Mouse (Mus musculus) neural tube, embryonic 12.5 days (tissue): Measurements from ENCODE around the gene Zfp846. TPM values are rescaled to one million over a fixed set of nuclear protein-coding genes. Genes with fewer than 3 reads are reported as not detected.

Source experiments
- ATAC-seq: fragments of 200-750 bp; cut with Nextera tagmentation; 2 replicates; pipeline ENCODE4 v1.8.0; 2017; ENCODE audit warnings: low read depth, mild to moderate bottlenecking, moderate TSS enrichment, moderate library complexity; ENCODE audit not compliant: low FRiP score
- H3K27ac ChIP-seq: fragments of 300-500 bp; sonication (generic); 2 replicates; pipeline ENCODE4 v1.5.1; 2016
- H3K27me3 ChIP-seq: fragments of 300-500 bp; sonication (generic); replicated peaks from 2 replicates; pipeline ENCODE4 v1.6.1; 2016; ENCODE audit warnings: mild to moderate bottlenecking
- H3K36me3 ChIP-seq: fragments of 300-500 bp; sonication (generic); 2 replicates; pipeline ENCODE4 v1.6.1; 2016; ENCODE audit warnings: mild to moderate bottlenecking
- H3K4me1 ChIP-seq: fragments of 300-500 bp; sonication (generic); 2 replicates; pipeline ENCODE4 v1.6.1; 2016
- H3K4me2 ChIP-seq: fragments of 300-500 bp; sonication (generic); replicated peaks from 2 replicates; pipeline ENCODE4 v1.6.1; 2016; ENCODE audit warnings: mild to moderate bottlenecking
- H3K4me3 ChIP-seq: fragments of 300-500 bp; sonication (generic); 2 replicates; pipeline ENCODE4 v1.5.1; 2016
- H3K9ac ChIP-seq: fragments of 300-500 bp; sonication (generic); 2 replicates; pipeline ENCODE4 v1.6.1; 2016; ENCODE audit warnings: mild to moderate bottlenecking
- H3K9me3 ChIP-seq: fragments of 300-500 bp; sonication (generic); 2 replicates; pipeline ENCODE4 v1.6.1; 2016; ENCODE audit warnings: mild to moderate bottlenecking
- WGBS: fragments of 180-500 bp; shearing (Covaris S2); methylation state at CpG from one replicate; pipeline ENCODE4 v1.1.7; 2016; 5-methylcytosine and 5-hydroxymethylcytosine counted together
- polyA plus RNA-seq: library from polyadenylated mRNA; unstranded; fragments of >200 nt; fragmentation: Nextera tagmentation; extraction: Ambion mirVana; gene quantifications from 2 replicates; pipeline ENCODE4 v1.2.1, GENCODE M21; 2016

The Zfp846 gene
- polyA plus RNA-seq, 1 experiment from 2014 or later = 28.4 TPM

- peak overlapping the region; percentile 83 for H3K9ac ChIP-seq
- no peak for ATAC-seq
- 38% methylated on average over 6 of the region's 6 CpGs for WGBS
Observed at GRCm38 (mm10) chr9:20641501-20641900, 60.4 kb downstream of the Zfp846 start.

GRCm38 (mm10) chr9:20642101-20642895 lies 61.2 kb downstream of the Zfp846 start, which contains the start of gene Ubl5:
Gene Ubl5, plus strand, starts transcription at chr9:20642878.
- no peaks in the 10 kb centered on the region for H3K27me3 ChIP-seq
- H3K36me3 ChIP-seq = peaks cover 29% of the 10 kb centered on the region
- peak within 1 kb of the TSS; percentile 76 for H3K4me3 ChIP-seq
- peak within 1 kb of the TSS; percentile 83 for H3K9ac ChIP-seq
- peak within 1 kb of the TSS; percentile 92 for H3K4me2 ChIP-seq
- peak; percentile 87 for ATAC-seq
- under 1% methylated on average over 51 of the region's 51 CpGs for WGBS
- peak within 1 kb of the TSS; percentile 79 for H3K27ac ChIP-seq
- H3K9me3 ChIP-seq = no peaks in the 10 kb centered on the region
- peaks cover 31% of the 10 kb centered on the region for H3K4me1 ChIP-seq

More at GRCm38 (mm10) chr9:20641501-20641900, 60.4 kb downstream of the Zfp846 start:
- Histone ChIP-seq H3K4me2 (peak overlapping the region; percentile 92), H3K27ac (no peak overlapping the region), H3K27me3 (no peaks in the 10 kb centered on the region), H3K36me3 (peaks cover 28% of the 10 kb centered on the region), H3K4me1 (peaks cover 31% of the 10 kb centered on the region), H3K4me3 (peak overlapping the region; percentile 76), H3K9me3 (no peaks in the 10 kb centered on the region)

GRCm38 (mm10) chr9:20642896-20643466 lies 61.9 kb downstream of the Zfp846 start:
- H3K4me2 ChIP-seq = peak overlapping the region; percentile 92
- no peaks in the 10 kb centered on the region for H3K9me3 ChIP-seq
- ATAC-seq = peak; percentile 89
- H3K4me3 ChIP-seq = peak overlapping the region; percentile 76
- H3K36me3 ChIP-seq = peaks cover 29% of the 10 kb centered on the region
- H3K27ac ChIP-seq = peak overlapping the region; percentile 79
- 1% methylated on average over 30 of the region's 30 CpGs for WGBS
- no peaks in the 10 kb centered on the region for H3K27me3 ChIP-seq
- H3K4me1 ChIP-seq = peaks cover 31% of the 10 kb centered on the region
- H3K9ac ChIP-seq = peak overlapping the region; percentile 83

- Histone ChIP-seq H3K4me1 (peaks cover 31% of the 10 kb centered on the region), H3K9me3 (no peaks in the 10 kb centered on the region), H3K4me3 (peak overlapping the region; percentile 76), H3K27ac (no peak overlapping the region), H3K4me2 (peak overlapping the region; percentile 92), H3K36me3 (peaks cover 30% of the 10 kb centered on the region), H3K27me3 (no peaks in the 10 kb centered on the region), H3K9ac (peak overlapping the region; percentile 72)
- no peak for ATAC-seq
- WGBS = 13% methylated on average over 13 of the region's 13 CpGs
Observed at GRCm38 (mm10) chr9:20643781-20644180, 62.7 kb downstream of the Zfp846 start.

DNA sequence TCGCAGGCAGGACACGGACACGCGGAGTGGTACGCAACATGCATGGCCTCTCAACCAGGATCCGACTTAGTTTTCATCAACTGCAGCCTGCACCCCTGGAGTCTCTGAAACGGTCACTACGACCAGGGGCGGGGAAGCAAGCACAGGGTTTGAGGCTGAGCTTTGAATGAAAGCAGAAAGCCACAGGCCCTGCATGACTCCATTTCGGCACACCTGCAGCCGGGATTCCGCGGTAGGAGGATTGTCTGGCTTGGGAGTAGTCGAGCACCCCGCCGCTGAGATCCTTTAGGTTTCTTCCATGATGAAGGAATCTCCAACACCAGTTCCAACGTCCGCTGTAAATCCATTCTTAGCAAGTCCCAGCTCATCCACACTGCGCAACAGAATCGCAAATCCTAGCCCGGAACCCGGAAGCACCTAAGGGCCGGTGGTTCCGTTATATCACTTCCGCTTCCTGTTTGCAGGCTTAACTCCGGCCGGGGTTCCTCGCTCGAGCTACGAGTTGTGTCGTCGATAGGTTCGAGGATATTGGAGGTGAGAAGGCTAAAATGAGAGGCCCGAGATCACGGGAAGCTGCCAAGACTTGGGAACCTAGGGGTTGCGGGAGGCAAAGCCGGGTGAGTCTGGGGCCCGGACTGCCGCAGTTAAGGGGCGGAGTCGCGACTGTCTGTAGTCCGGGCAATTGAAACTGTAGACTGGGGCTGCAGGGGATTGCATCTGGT lies 63.4 kb downstream of the Zfp846 start, which contains the start of gene Fbxl12:
Gene Fbxl12 (minus strand): TSS at position 408 of the 722 bp plus-strand sequence.
- H3K4me3 ChIP-seq = peak within 1 kb of the TSS; percentile 76
- under 1% methylated on average over 43 of the region's 43 CpGs for WGBS
- H3K9ac ChIP-seq = peak within 1 kb of the TSS; percentile 72
- no peaks in the 10 kb centered on the region for H3K27me3 ChIP-seq
- peaks cover 30% of the 10 kb centered on the region for H3K36me3 ChIP-seq
- ATAC-seq = no peak
- no peaks in the 10 kb centered on the region for H3K9me3 ChIP-seq
- H3K4me1 ChIP-seq = peaks cover 31% of the 10 kb centered on the region
- H3K27ac ChIP-seq = peak within 1 kb of the TSS; percentile 51; the same call in 1 of the 2 replicates
- peak within 1 kb of the TSS; percentile 92 for H3K4me2 ChIP-seq

GRCm38 (mm10) chr9:20645121-20645520 lies 64.0 kb downstream of the Zfp846 start:
- H3K27me3 ChIP-seq = no peaks in the 10 kb centered on the region
- peak overlapping the region; percentile 92 for H3K4me2 ChIP-seq
- H3K36me3 ChIP-seq = peaks cover 33% of the 10 kb centered on the region
- WGBS = 6% methylated on average over 17 of the region's 17 CpGs
- H3K9ac ChIP-seq = peak overlapping the region; percentile 72
- H3K4me1 ChIP-seq = peaks cover 31% of the 10 kb centered on the region
- peak overlapping the region; percentile 76 for H3K4me3 ChIP-seq
- no peak overlapping the region for H3K27ac ChIP-seq
- H3K9me3 ChIP-seq = no peaks in the 10 kb centered on the region
- no peak for ATAC-seq

DNA sequence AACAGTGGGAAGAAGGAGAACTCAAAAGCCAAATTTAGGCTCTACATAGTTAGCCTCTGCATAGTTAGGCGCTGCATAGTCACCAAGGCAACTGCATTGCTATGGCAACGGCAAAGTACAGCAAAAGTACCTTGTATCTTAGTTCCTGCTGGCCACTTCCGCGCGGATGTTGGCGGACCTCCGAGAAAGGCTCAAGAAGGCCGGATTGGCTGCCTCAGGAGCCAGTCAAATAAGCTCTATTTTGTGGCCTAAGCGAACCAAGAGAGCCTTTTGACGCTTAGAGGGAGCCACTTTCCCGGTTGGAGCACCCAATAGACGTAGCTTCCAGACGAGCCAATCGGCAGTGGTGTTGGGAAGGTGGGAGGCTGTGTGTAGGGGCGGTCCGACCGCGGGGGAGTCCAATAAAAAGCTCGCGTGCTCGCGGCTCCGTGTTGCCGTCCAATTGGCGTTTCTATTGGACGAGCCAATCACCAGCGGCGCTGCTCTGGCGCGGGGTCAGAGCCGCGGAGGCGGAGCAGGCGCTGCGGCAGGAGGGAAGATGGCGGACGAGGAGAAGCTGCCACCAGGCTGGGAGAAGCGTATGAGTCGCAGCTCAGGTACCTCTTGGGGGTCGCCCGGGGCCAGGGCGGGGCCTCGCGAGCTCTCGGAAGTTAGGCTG lies 70.6 kb downstream of the Zfp846 start, which contains the start of gene Pin1:
Gene Pin1 (plus strand): TSS at position 494 of the 658 bp plus-strand sequence.
- Histone ChIP-seq H3K4me2 (peak within 1 kb of the TSS; percentile 90), H3K27me3 (no peaks in the 10 kb centered on the region), H3K4me3 (peak within 1 kb of the TSS; percentile 88), H3K27ac (no peak within 1 kb of the TSS), H3K4me1 (peaks cover 30% of the 10 kb centered on the region), H3K36me3 (peaks cover 52% of the 10 kb centered on the region), H3K9me3 (no peaks in the 10 kb centered on the region), H3K9ac (peak within 1 kb of the TSS; percentile 85)
- WGBS = under 1% methylated on average over 45 of the region's 45 CpGs
- ATAC-seq = peak; percentile 100

GRCm38 (mm10) chr9:20652260-20652658 lies 71.2 kb downstream of the Zfp846 start:
- Histone ChIP-seq H3K9me3 (no peaks in the 10 kb centered on the region), H3K36me3 (peaks cover 53% of the 10 kb centered on the region), H3K9ac (peak overlapping the region; percentile 85), H3K27me3 (no peaks in the 10 kb centered on the region), H3K4me3 (peak overlapping the region; percentile 88), H3K4me1 (peaks cover 30% of the 10 kb centered on the region), H3K4me2 (peak overlapping the region; percentile 90), H3K27ac (no peak overlapping the region)
- under 1% methylated on average over 25 of the region's 25 CpGs for WGBS
- peak; percentile 30 for ATAC-seq

- Histone ChIP-seq H3K27ac (no peak overlapping the region), H3K4me1 (peaks cover 30% of the 10 kb centered on the region), H3K27me3 (no peaks in the 10 kb centered on the region), H3K9me3 (no peaks in the 10 kb centered on the region), H3K4me2 (peak overlapping the region; percentile 90), H3K36me3 (peaks cover 58% of the 10 kb centered on the region), H3K9ac (no peak overlapping the region), H3K4me3 (no peak overlapping the region)
- WGBS = 91% methylated on average over 3 of the region's 3 CpGs
- ATAC-seq = no peak
Observed at GRCm38 (mm10) chr9:20653859-20654258, 72.8 kb downstream of the Zfp846 start.
